Mouse (Mus musculus) brain, embryonic 14.5 days (tissue): ENCODE results near the gene Agl. TPM values are rescaled to one million over a fixed set of nuclear protein-coding genes. Genes with fewer than 3 reads are reported as not detected.
"Not testable (repeated sequence)": the region's sequence is repeated elsewhere in the genome, so short reads cannot be mapped to it uniquely, and the experiment has no call there.

Source experiments
- DNase-seq: peaks from one replicate; pipeline ENCODE4 v3.0.0-alpha.2; 2011; ENCODE audit warnings: low read depth
- CTCF ChIP-seq: fragments of 200-500 bp; IDR thresholded peaks from 2 replicates; pipeline ENCODE4 v1.5.1; 2012; ENCODE audit warnings: inconsistent platforms, mild to moderate bottlenecking, moderate library complexity, borderline replicate concordance; ENCODE audit not compliant: insufficient read depth, insufficient read length; ENCODE audit errors: extremely low read depth
- POLR2A ChIP-seq: fragments of 200-500 bp; IDR thresholded peaks from 2 replicates; pipeline ENCODE4 v1.6.1; 2012; ENCODE audit warnings: mild to moderate bottlenecking, inconsistent platforms, borderline replicate concordance; ENCODE audit not compliant: poor library complexity, insufficient read depth, insufficient read length, severe bottlenecking; ENCODE audit errors: extremely low read depth
- polyA plus RNA-seq: library from polyadenylated mRNA; depleted of rRNA; stranded (reverse); fragments of >200 nt; gene quantifications from 2 replicates; pipeline ENCODE4 v1.2.3, GENCODE M21; 2012

Gene Agl
- polyA plus RNA-seq, 1 experiment = 18.0 TPM

DNA sequence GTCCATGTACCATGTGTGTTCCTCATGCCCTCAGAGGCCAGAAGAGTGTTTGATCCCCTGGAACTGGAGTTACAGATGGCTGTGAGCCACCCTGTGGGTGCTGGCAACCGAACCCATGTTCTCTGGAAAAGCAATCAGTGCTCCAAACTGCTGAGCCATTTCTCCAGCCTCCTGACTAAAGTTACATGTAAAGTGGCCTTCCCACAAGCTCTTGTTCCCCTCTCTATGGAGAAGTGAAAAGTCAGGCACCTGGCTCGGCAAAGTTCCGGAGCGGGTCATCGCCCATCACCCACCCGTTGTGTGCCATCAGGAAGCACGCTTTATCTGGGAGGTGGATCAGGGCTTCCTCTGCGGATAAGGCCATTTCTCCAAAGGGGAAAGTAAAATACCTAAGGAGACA, 23.2 kb downstream of the Agl start:
- DNase-seq = no peak

GRCm38 (mm10) chr3:116784290-116784689, 23.7 kb downstream of the Agl start:
- DNase-seq = no peak
- TF ChIP-seq POLR2A (no peak), CTCF (no peak)

More for the DNA sequence above, 23.2 kb downstream of the Agl start:
- TF ChIP-seq POLR2A (no peak), CTCF (no peak)

- no peak for DNase-seq
- TF ChIP-seq POLR2A (no peak), CTCF (no peak)
Observed at GRCm38 (mm10) chr3:116776961-116777360, 31.0 kb downstream of the Agl start.

GRCm38 (mm10) chr3:116773836-116774235, 34.1 kb downstream of the Agl start:
- no peak for DNase-seq
- TF ChIP-seq CTCF = no peak
- TF ChIP-seq POLR2A = no peak

DNA sequence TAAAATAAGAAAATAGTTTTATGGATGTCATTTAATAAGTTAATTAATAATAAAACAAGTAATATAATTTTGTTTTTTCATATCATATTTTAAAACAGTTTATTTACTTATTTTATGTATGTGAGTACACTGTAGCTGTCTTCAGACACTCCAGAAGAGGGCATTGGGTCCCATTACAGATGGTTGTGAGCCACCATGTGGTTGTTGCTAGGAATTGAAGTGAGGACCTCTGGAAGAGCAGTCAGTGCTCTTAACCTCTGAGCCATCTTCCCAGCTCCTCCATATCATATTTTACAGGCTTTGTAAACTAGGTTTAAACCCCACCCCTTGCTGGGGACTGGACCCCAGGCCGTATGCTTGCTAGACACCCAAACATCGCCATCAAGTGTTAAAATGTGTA, 36.4 kb downstream of the Agl start:
- DNase-seq = peak; percentile 30
- no peak for TF ChIP-seq POLR2A
- peak; percentile 38; the same call in 1 of the 2 replicates for TF ChIP-seq CTCF

DNA sequence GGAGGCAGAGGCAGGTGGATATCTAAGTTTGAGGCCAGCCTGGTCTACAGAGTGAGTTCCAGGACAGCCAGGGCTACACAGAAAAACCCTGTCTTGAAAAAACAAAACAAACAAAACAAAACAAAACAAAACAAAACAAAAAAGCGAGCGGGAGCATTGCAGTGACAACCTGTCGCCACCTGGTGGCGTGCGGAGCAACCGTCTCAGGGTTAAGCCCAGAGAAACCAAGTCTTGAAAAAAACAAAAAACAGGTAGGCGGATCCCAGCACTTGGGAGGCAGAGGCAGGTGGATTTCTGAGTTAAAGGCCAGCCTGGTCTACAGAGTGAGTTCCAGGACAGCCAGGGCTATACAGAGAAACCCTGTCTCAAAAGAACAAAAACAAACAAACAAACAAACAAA, 41.0 kb downstream of the Agl start:
- TF ChIP-seq CTCF = peak; percentile 35; the same call in 1 of the 2 replicates
- not testable (repeated sequence) for DNase-seq

- no peak for DNase-seq
- no peak for TF ChIP-seq CTCF
- no peak for TF ChIP-seq POLR2A
Observed at GRCm38 (mm10) chr3:116752818-116753217, 55.1 kb downstream of the Agl start.

DNA sequence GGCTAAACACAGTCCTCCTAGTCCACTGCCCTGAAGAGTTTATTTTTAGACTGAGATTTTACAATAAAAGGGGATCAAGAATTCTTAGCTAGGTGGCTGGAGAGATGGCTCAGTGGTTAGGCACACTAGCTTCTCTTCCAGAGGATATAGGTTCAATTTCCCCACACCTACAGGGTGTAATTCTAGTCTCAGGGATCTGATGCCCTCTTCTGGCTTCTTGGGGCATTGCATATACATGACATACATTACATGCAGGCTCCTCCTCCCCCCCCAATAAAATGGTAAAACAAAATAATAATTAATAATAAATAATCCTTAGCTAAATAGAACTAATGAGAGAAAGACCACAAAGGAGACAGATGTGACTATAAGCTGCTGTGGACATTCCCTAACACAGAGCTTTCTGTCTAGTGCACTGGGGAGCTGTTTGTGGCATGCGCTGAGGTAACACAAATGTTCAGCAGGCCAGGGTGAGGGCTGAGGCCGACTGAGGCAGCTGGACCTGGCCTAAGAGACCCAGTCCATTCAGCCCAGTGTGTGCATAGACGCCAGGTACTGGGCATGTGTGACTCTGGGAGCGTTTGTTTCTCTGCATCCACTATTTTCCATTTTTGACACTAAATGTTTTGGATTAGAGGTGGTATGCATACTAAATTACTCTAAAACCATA, 56.6 kb downstream of the Agl start:
- DNase-seq = peak; percentile 62
- TF ChIP-seq CTCF = peak; percentile 64; the same call in 1 of the 2 replicates
- no peak for TF ChIP-seq POLR2A

DNA sequence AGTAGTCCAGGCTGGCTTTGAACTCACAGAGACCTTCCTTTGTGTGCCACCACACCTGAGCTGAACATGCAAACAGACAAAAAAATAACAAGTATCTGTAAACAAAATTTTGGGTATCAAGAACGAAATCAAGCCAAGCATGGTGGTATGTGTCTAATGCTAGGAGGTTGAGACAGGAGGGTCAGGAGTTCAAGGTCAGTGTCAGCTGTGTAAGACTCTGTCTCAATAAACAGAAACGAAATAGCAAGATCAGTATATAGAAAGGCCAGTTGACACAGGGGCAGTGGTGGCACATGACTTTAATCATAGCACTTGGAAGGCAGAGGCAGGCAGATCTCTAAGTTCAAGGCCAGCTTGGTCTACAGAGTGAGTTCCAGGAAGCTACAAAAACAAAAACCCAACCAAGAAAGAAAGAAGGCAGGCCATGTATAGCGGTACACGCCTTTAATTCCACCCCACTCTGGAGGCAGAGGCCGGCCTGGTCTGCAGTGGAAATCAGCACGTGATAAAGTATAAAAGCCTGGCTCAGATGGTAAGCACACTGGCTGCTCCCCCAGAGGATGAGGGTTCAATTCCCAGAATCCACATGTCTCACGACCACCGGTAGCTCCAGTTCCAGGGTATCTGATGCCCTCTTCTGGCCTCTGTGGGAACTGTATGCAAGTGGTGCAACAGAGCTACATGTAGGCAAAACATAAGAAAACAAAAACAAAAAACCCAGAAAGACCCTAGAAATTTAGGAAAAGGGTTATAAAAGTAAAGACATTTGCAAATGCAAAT, 59.4 kb downstream of the Agl start:
- peak; percentile 63 for DNase-seq
- TF ChIP-seq CTCF (peak; percentile 66; the same call in 1 of the 2 replicates), POLR2A (no peak)

DNA sequence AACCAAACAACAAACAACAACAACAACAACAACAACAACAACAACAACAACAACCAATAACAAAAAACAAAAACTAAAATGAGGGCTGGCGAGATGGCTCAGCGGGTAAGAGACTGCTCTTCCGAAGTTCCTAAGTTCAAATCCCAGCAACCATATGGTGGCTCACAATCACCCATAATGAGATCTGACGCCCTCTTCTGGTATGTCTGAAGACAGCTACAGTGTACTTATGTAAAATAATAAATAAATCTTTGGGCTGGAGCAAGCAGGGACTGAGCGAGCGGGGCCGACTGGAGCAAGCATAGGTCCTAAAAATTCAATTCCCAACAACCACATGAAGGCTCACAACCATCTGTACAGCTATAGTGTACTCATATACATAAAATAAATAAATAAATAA, 60.3 kb downstream of the Agl start:
- not testable (repeated sequence) for DNase-seq

DNA sequence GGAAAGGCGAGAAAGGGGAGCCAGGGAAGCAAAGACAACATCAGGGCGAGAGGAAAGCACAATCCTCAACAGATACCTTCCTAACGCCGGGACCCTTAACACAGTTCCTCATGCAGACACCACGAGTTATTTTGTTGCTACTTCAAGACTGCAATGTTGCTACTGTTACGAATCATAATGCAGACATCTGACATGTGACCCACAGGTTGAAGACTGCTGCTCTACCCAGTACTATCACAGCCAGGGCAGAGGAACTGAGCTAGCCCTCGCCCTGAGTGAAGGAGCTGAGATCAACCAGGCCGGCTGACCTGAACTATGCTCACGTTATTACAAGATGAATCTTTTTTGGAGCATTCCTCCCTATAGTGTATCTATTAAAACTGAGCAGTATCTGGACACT, 67.0 kb downstream of the Agl start:
- no peak for TF ChIP-seq POLR2A
- TF ChIP-seq CTCF = no peak
- DNase-seq = no peak

GRCm38 (mm10) chr3:116740106-116740505, 67.9 kb downstream of the Agl start:
- no peak for DNase-seq
- TF ChIP-seq POLR2A = no peak
- no peak for TF ChIP-seq CTCF
